Mouse (Mus musculus): Measurements from ENCODE around the gene Macf1.
A peak's percentile ranks its signal among the peaks of the same experiment; 100 is the strongest.

Macf1 gene

DNA sequence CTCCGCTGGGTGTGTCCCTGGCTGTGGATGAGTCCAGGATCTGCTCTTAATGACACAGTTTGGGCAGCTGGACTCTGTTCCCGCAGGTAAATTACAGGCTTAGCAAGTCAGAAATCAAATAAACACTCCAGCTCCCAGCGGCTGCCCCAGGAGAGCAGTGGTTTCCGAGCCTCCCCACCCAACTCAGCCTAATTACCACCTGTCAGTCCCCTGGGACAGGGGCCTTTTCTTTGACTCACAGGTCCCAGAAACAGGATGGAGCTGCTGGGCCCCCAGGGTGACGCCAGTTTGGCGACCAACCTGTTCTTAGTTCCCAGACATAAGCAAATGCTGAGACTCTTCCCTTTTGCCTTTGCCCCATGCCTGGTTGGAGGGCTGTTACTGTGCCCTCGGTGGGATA is 372.3 kb downstream of the Macf1 start:
- no peak for DNase-seq (ENCODE audit: low spot score in 2 of 2)

GRCm38 (mm10) chr4:123308292-123308691 is 375.9 kb downstream of the Macf1 start:
- DNase-seq (ENCODE audit: low spot score in 2 of 2): no peak

- peak in 1 of 2 experiments; percentile 38 for DNase-seq (ENCODE audit: low spot score in 2 of 2)
These were observed 377.2 kb downstream of the Macf1 start for GRCm38 (mm10) chr4:123306999-123307398.

DNA sequence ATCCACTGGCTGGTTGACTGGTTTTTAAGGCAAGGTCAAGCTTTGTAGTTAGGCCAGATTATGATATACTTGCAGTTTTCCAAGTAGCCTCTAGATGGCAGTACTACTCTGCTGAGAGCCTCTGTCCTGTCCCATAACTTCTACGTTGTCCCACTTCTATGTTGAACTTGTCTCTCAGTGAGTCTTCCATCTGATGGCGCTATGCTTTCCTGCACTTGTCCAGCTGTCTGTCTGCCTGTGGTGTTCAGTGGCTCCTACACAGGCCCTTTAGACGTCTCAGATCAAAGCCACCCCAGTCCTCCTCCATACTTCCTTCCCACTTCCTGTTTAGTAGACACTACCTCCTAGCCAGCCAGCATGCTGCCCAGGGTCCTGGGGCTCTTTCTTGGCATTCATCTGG is 378.4 kb downstream of the Macf1 start:
- no peak for DNase-seq (ENCODE audit: low spot score in 2 of 2)
